Mouse (Mus musculus): Measurements from ENCODE around the gene Sema4d. TPM values are rescaled to one million over a fixed set of nuclear protein-coding genes. Genes with fewer than 3 reads are reported as not detected.

The Sema4d gene
- polyA plus RNA-seq, 1 experiment = 25.6 TPM

- DNase-seq (ENCODE audit: low read depth) = no peak
- no peak for TF ChIP-seq CTCF (IDR thresholded peaks at IDR 0.05; ENCODE audit: borderline replicate concordance, extremely low read depth, insufficient read depth, insufficient read length)
- TF ChIP-seq POLR2A (IDR thresholded peaks at IDR 0.05; ENCODE audit: borderline replicate concordance, extremely low read depth, insufficient read depth, insufficient read length, poor library complexity, severe bottlenecking) = no peak
Observed at GRCm38 (mm10) chr13:51832491-51832890, 38.9 kb upstream of the Sema4d start.

GRCm38 (mm10) chr13:51830744-51831450, 37.4 kb upstream of the Sema4d start:
- DNase-seq (ENCODE audit: low read depth) = peak; percentile 81
- TF ChIP-seq POLR2A (IDR thresholded peaks at IDR 0.05; ENCODE audit: borderline replicate concordance, extremely low read depth, insufficient read depth, insufficient read length, poor library complexity, severe bottlenecking) (no peak), CTCF (IDR thresholded peaks at IDR 0.05; ENCODE audit: borderline replicate concordance, extremely low read depth, insufficient read depth, insufficient read length) (peak; percentile 70)

- no peak for DNase-seq (ENCODE audit: low read depth)
- TF ChIP-seq POLR2A (IDR thresholded peaks at IDR 0.05; ENCODE audit: borderline replicate concordance, extremely low read depth, insufficient read depth, insufficient read length, poor library complexity, severe bottlenecking) (no peak), CTCF (IDR thresholded peaks at IDR 0.05; ENCODE audit: borderline replicate concordance, extremely low read depth, insufficient read depth, insufficient read length) (no peak)
Observed at GRCm38 (mm10) chr13:51823822-51824495, 30.4 kb upstream of the Sema4d start.

GRCm38 (mm10) chr13:51821988-51822387, 28.4 kb upstream of the Sema4d start:
- TF ChIP-seq POLR2A (IDR thresholded peaks at IDR 0.05; ENCODE audit: borderline replicate concordance, extremely low read depth, insufficient read depth, insufficient read length, poor library complexity, severe bottlenecking) = no peak
- DNase-seq (ENCODE audit: low read depth) = no peak

GRCm38 (mm10) chr13:51819351-51819750, 25.8 kb upstream of the Sema4d start:
- DNase-seq (ENCODE audit: low read depth) = no peak
- TF ChIP-seq CTCF (IDR thresholded peaks at IDR 0.05; ENCODE audit: borderline replicate concordance, extremely low read depth, insufficient read depth, insufficient read length) = no peak
- no peak for TF ChIP-seq POLR2A (IDR thresholded peaks at IDR 0.05; ENCODE audit: borderline replicate concordance, extremely low read depth, insufficient read depth, insufficient read length, poor library complexity, severe bottlenecking)

- DNase-seq (ENCODE audit: low read depth) = no peak
- TF ChIP-seq CTCF (IDR thresholded peaks at IDR 0.05; ENCODE audit: borderline replicate concordance, extremely low read depth, insufficient read depth, insufficient read length) = no peak
Observed at GRCm38 (mm10) chr13:51818944-51819326, 25.4 kb upstream of the Sema4d start.

GRCm38 (mm10) chr13:51818170-51818943, 24.8 kb upstream of the Sema4d start:
- TF ChIP-seq POLR2A (IDR thresholded peaks at IDR 0.05; ENCODE audit: borderline replicate concordance, extremely low read depth, insufficient read depth, insufficient read length, poor library complexity, severe bottlenecking) = no peak
- no peak for TF ChIP-seq CTCF (IDR thresholded peaks at IDR 0.05; ENCODE audit: borderline replicate concordance, extremely low read depth, insufficient read depth, insufficient read length)
- DNase-seq (ENCODE audit: low read depth) = no peak

- TF ChIP-seq POLR2A (IDR thresholded peaks at IDR 0.05; ENCODE audit: borderline replicate concordance, extremely low read depth, insufficient read depth, insufficient read length, poor library complexity, severe bottlenecking) (no peak), CTCF (IDR thresholded peaks at IDR 0.05; ENCODE audit: borderline replicate concordance, extremely low read depth, insufficient read depth, insufficient read length) (no peak)
- peak; percentile 91 for DNase-seq (ENCODE audit: low read depth)
Observed at GRCm38 (mm10) chr13:51816559-51817041, 23.1 kb upstream of the Sema4d start.

- no peak for TF ChIP-seq CTCF (IDR thresholded peaks at IDR 0.05; ENCODE audit: borderline replicate concordance, extremely low read depth, insufficient read depth, insufficient read length)
- TF ChIP-seq POLR2A (IDR thresholded peaks at IDR 0.05; ENCODE audit: borderline replicate concordance, extremely low read depth, insufficient read depth, insufficient read length, poor library complexity, severe bottlenecking) = no peak
- DNase-seq (ENCODE audit: low read depth) = no peak
Observed at GRCm38 (mm10) chr13:51815865-51816504, 22.4 kb upstream of the Sema4d start.

- no peak for TF ChIP-seq CTCF (IDR thresholded peaks at IDR 0.05; ENCODE audit: borderline replicate concordance, extremely low read depth, insufficient read depth, insufficient read length)
- TF ChIP-seq POLR2A (IDR thresholded peaks at IDR 0.05; ENCODE audit: borderline replicate concordance, extremely low read depth, insufficient read depth, insufficient read length, poor library complexity, severe bottlenecking) = no peak
- DNase-seq (ENCODE audit: low read depth) = no peak
Observed at GRCm38 (mm10) chr13:51814646-51815045, 21.1 kb upstream of the Sema4d start.
